Mouse (Mus musculus) adrenal gland, postnatal 4 days (tissue): ENCODE measurements around the gene Ttc39d. TPM values are rescaled to one million over a fixed set of nuclear protein-coding genes. Genes with fewer than 3 reads are reported as not detected.
"Not testable (repeated sequence)": the region's sequence is repeated elsewhere in the genome, so short reads cannot be mapped to it uniquely, and the experiment has no call there.

Source experiments
- DNase-seq, 2 experiments: peaks; one replicate each; pipeline ENCODE4 v3.0.0; 2021 to 2022; ENCODE audit warnings: low spot score in 2 of 2, mixed read lengths in 2 of 2
- total RNA-seq, 2 experiments: library from RNA; stranded (reverse); gene quantifications; 2 replicates each; pipeline ENCODE4 v1.2.3; 2021

Ttc39d gene
- total RNA-seq, 2 experiments from 2014 or later: 0.11 to 0.25 TPM

GRCm38 (mm10) chr17:80183615-80184014 is 23.6 kb upstream of the Ttc39d start:
- no peak for DNase-seq

GRCm38 (mm10) chr17:80193075-80193474 is 14.2 kb upstream of the Ttc39d start:
- no peak for DNase-seq

- DNase-seq: no peak
Observed at GRCm38 (mm10) chr17:80199160-80199778, 8.0 kb upstream of the Ttc39d start.

GRCm38 (mm10) chr17:80205657-80206056 is 1.6 kb upstream of the Ttc39d start:
- no peak for DNase-seq

GRCm38 (mm10) chr17:80206301-80206670 is 974 bp upstream of the Ttc39d start:
- peak; percentile 26 to 37 for DNase-seq

- DNase-seq: not testable (repeated sequence)
Observed at GRCm38 (mm10) chr17:80213998-80214397, 6.7 kb downstream of the Ttc39d start.

- no peak for DNase-seq
Observed at GRCm38 (mm10) chr17:80220131-80220530, 12.9 kb downstream of the Ttc39d start.

GRCm38 (mm10) chr17:80221202-80221601 is 13.9 kb downstream of the Ttc39d start:
- DNase-seq: no peak

GRCm38 (mm10) chr17:80221890-80222628 is 14.8 kb downstream of the Ttc39d start:
- no peak for DNase-seq

- no peak for DNase-seq
Observed at GRCm38 (mm10) chr17:80223829-80224228, 16.6 kb downstream of the Ttc39d start.

GRCm38 (mm10) chr17:80224326-80225116 is 17.3 kb downstream of the Ttc39d start, which contains the start of gene Gemin6:
Gene Gemin6 (plus strand): TSS chr17:80224441.
- DNase-seq: peak; percentile 36 to 53

- DNase-seq: not testable (repeated sequence)
Observed at GRCm38 (mm10) chr17:80225142-80225541, 17.9 kb downstream of the Ttc39d start.

- no peak for DNase-seq
Observed at GRCm38 (mm10) chr17:80229396-80229795, 22.1 kb downstream of the Ttc39d start.

GRCm38 (mm10) chr17:80233844-80234243 is 26.6 kb downstream of the Ttc39d start:
- DNase-seq: no peak

GRCm38 (mm10) chr17:80234376-80234775 is 27.1 kb downstream of the Ttc39d start:
- no peak for DNase-seq

GRCm38 (mm10) chr17:80235477-80235876 is 28.2 kb downstream of the Ttc39d start:
- no peak for DNase-seq

GRCm38 (mm10) chr17:80236805-80237204 is 29.5 kb downstream of the Ttc39d start:
- no peak for DNase-seq

GRCm38 (mm10) chr17:80237475-80237874 is 30.2 kb downstream of the Ttc39d start:
- DNase-seq: no peak

GRCm38 (mm10) chr17:80241594-80241993 is 34.3 kb downstream of the Ttc39d start:
- DNase-seq: no peak

GRCm38 (mm10) chr17:80243116-80243515 is 35.9 kb downstream of the Ttc39d start:
- DNase-seq: no peak

- DNase-seq: no peak
Observed at GRCm38 (mm10) chr17:80252757-80253525, 45.7 kb downstream of the Ttc39d start.
